Mouse (Mus musculus) splenic B cell, adult 2 months (primary cell): ENCODE results near the gene Mthfd1l.

ENCODE experiments used
- DNase-seq: peaks from one replicate; pipeline ENCODE4 v3.0.0-alpha.2; 2011; ENCODE audit warnings: low read depth, low spot score
- H3K27me3 ChIP-seq: 2 replicates; pipeline ENCODE4 v1.6.1; 2012; ENCODE audit warnings: mild to moderate bottlenecking, low read length, moderate library complexity, mixed read lengths; ENCODE audit not compliant: control insufficient read depth, poor library complexity, insufficient read depth, severe bottlenecking
- H3K36me3 ChIP-seq: 2 replicates; pipeline ENCODE4 v1.6.1; 2012; ENCODE audit warnings: mild to moderate bottlenecking, low read length, moderate library complexity, mixed read lengths; ENCODE audit not compliant: control insufficient read depth, poor library complexity, insufficient read depth, severe bottlenecking

The Mthfd1l gene

DNA sequence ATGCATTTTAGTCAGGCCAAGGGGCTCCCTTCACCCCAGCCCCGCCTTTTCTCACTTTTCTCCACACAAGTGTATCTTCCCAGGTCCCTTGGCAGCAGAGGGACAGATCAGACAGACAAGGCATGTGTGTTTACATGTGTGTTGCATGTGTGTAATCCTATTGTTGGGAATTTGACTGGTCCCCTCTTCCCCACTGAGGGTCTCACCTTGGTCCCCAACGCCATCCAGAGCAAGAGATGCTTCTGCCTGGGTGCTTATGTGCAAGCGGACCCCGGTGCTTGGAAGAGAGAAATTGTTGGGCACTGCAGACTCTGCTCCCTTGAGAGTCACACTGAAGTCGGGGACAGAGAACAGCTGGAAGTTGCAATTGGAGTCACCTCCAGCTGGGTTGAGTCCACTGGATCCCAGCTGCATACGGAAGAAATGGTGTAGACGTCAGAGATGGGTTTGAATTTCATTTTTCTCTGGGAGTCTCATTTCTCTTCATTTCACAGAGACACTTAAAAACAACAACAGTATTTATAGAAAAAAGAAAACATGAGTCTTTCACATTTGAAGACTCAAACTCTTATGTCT, 25.0 kb downstream of the Mthfd1l start:
- no peak for DNase-seq
- H3K27me3 ChIP-seq: no peaks in the 10 kb centered on the region
- peaks cover 3% of the 10 kb centered on the region; the same call in 1 of the 2 replicates for H3K36me3 ChIP-seq

DNA sequence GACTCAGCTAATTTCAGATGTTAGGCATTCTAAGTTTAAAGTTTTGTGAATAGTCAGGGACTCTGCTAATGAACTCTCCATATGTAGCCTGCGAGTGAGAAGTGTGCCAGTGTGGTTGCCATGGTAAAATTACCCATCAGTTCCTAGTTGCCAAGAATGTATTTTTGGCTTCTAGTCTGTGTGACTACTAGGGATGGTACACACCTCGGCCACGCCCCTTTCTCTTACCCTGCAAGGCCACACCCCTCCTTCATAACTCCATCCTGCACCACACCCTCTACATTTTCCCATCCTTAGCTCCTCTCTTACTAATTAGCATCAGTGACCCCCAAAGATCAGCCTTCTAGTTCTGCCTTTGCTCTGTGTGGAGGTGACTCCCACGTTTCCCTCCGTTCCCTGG, 29.8 kb downstream of the Mthfd1l start:
- Histone ChIP-seq H3K36me3 (peaks cover under 1% of the 10 kb centered on the region; the same call in 1 of the 2 replicates), H3K27me3 (no peaks in the 10 kb centered on the region)
- no peak for DNase-seq

DNA sequence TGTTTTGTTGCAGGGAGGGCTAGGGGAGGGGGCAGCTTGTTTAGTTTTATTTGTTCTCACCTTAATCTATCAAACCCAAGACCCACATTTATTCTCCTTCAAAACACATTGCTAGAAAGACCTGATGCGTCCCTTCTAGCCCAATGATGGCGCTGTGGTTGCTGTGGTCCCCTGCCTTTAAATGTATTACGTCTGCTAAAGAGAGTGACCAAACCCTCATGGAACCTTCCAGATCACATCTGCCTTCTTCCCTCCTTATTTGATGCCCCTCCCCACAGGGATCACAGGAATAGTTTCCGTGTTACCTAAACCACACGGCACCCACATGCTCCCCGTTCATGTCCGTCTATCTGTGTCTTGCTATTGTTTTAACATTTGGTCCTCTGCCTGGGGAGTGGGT, 32.3 kb downstream of the Mthfd1l start:
- H3K27me3 ChIP-seq: no peaks in the 10 kb centered on the region
- no peaks in the 10 kb centered on the region; the same call in 1 of the 2 replicates for H3K36me3 ChIP-seq
- no peak for DNase-seq

GRCm38 (mm10) chr10:4006296-4007015, 33.5 kb downstream of the Mthfd1l start:
- Histone ChIP-seq H3K27me3 (no peaks in the 10 kb centered on the region), H3K36me3 (no peaks in the 10 kb centered on the region; the same call in 1 of the 2 replicates)
- no peak for DNase-seq

DNA sequence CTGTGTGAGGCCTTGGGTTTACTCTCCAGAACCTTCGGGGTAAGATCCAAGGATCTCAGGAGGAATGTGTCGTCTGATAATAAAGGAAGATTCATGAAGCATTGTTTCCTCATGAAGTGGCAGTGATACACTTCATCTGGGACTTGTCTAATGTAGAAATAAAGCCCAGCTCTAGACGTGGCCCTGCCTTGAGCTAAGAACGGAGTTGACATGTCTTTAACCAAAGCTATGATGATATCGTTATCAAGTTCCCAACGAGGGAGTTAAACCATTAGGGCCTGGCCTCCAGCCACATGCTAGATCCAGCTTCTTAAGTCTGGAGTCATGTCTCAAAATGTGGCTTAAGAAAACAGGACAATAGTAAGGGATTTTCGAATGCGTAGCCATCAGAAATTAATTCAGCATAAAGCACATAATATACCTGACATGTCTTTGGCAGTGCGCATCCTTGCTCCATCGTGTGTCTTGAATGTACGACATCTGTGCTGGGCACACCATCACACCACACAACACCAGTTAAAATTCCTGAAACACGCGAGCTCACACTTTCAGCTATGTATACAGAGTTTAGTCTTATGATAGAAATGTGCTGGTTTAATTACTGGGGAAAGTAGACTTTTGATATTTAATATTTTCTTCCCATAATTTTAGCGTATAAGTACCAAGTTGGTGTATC, 49.8 kb downstream of the Mthfd1l start:
- DNase-seq: no peak
- Histone ChIP-seq H3K27me3 (no peaks in the 10 kb centered on the region), H3K36me3 (0 out of 2 replicates have a peak, but pooled peaks cover 2% of the 10 kb centered on the region)

GRCm38 (mm10) chr10:4026616-4027015, 53.7 kb downstream of the Mthfd1l start:
- no peak for DNase-seq
- H3K36me3 ChIP-seq: peaks cover 6% of the 10 kb centered on the region; the same call in 1 of the 2 replicates
- no peaks in the 10 kb centered on the region for H3K27me3 ChIP-seq

- no peaks in the 10 kb centered on the region for H3K27me3 ChIP-seq
- DNase-seq: no peak
- H3K36me3 ChIP-seq: peaks cover 6% of the 10 kb centered on the region; the same call in 1 of the 2 replicates
These were observed 54.5 kb downstream of the Mthfd1l start for GRCm38 (mm10) chr10:4027466-4027865.

DNA sequence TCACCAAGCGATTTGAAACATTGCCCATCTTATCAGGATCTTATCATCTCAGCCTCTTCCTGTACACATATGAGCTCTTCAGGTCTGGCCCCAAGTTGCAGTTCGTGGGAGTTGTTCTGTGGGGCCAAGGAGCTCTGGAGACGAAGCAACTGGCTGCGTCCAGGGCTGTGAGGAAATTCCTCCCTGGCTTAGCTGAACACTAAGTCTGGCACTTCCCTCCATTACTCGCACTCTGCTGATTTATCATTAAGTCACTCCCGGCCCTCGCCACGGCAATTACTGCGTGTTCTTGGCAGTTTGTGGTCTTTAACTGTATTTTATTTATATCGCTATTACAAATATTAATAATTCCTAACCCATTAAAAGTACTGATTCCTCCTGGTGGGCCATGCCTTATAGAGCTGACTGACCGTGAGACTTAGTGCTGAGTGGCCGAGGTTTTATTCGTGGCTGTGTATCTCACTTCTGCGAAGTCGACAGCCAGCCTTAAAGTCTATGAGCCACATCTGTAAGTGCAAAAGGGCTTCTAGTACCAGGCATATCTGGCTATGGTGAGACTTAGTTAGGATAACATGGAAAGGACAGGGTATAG, 56.0 kb downstream of the Mthfd1l start:
- DNase-seq: no peak

GRCm38 (mm10) chr10:4033761-4034160, 60.8 kb downstream of the Mthfd1l start:
- no peaks in the 10 kb centered on the region for H3K27me3 ChIP-seq
- DNase-seq: no peak
- H3K36me3 ChIP-seq: peaks cover 7% of the 10 kb centered on the region; the same call in 1 of the 2 replicates

More for the DNA sequence above, 56.0 kb downstream of the Mthfd1l start:
- peaks cover 6% of the 10 kb centered on the region; the same call in 1 of the 2 replicates for H3K36me3 ChIP-seq
- H3K27me3 ChIP-seq: no peaks in the 10 kb centered on the region

DNA sequence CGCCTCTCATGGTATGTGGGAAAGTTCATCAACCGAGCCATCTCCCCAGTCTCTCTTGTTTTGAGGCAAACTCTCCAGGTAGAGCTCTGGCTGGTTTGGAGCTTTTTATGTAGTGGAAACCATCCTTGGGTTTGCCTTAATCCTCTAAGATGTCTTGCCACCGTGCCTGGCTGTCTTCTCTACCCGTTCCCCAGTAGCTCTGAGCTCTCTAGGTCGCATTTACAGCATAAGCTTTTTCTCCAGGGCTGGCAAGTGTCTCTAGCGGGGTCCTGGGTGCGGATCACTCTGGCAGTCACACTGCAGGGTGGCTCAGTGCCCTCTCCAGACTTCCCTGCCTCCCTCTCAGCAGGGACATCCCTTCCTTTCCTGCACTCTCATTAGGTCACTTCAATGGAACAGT, 63.6 kb downstream of the Mthfd1l start:
- no peak for DNase-seq
- H3K27me3 ChIP-seq: no peaks in the 10 kb centered on the region

GRCm38 (mm10) chr10:4037066-4037465, 64.1 kb downstream of the Mthfd1l start:
- no peak for DNase-seq
- no peaks in the 10 kb centered on the region for H3K27me3 ChIP-seq
- peaks cover 3% of the 10 kb centered on the region; the same call in 1 of the 2 replicates for H3K36me3 ChIP-seq

More for the DNA sequence above, 63.6 kb downstream of the Mthfd1l start:
- H3K36me3 ChIP-seq: peaks cover 3% of the 10 kb centered on the region; the same call in 1 of the 2 replicates

- H3K27me3 ChIP-seq: no peaks in the 10 kb centered on the region
- no peak for DNase-seq
- H3K36me3 ChIP-seq: peaks cover 9% of the 10 kb centered on the region
These were observed 65.7 kb downstream of the Mthfd1l start for GRCm38 (mm10) chr10:4038576-4038975.

- H3K27me3 ChIP-seq: no peaks in the 10 kb centered on the region
- peaks cover 6% of the 10 kb centered on the region for H3K36me3 ChIP-seq
- peak; percentile 58 for DNase-seq
These were observed 68.8 kb downstream of the Mthfd1l start for GRCm38 (mm10) chr10:4041691-4042090.

DNA sequence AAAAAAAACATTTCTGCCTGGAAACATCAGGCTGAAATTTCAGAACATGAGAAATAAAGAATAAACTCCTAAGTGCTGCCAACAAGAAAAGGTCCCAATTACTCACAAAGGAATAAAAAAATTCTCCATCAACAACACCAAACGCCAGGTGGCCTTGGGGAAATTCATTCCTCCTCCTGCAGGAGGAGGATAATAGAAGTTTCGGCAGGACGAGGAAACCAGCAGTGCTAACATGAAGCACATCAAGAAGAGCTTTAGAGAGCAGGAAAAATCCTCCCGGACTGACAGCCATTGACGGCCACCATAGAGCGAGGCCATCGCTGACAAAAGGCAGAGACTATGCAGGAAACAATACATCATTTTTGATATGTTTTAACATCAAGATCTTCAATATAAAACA, 71.5 kb downstream of the Mthfd1l start:
- H3K27me3 ChIP-seq: no peaks in the 10 kb centered on the region
- no peak for DNase-seq

DNA sequence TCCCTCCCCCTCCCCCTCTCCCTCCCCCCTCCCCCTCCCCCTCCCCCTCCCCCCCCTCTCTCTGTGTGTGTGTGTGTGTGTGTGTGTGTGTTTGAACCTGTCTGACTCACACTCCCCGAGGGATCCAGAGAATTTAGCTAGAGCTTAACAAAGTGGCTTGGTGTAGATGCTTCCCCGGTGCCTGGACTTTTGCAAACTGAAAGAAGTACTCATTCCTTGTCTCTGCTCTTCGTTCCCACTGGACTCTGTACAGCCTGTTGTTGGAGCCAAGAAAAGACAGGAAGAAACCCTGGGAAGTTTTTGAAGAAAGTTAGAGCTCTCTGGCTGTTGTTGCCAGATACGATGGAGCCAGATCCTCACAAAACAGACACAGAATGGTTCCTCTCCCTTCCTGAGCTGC, 73.6 kb downstream of the Mthfd1l start:
- DNase-seq: no peak
- no peaks in the 10 kb centered on the region for H3K27me3 ChIP-seq
- peaks cover 12% of the 10 kb centered on the region for H3K36me3 ChIP-seq

More for the DNA sequence above, 71.5 kb downstream of the Mthfd1l start:
- peaks cover 10% of the 10 kb centered on the region for H3K36me3 ChIP-seq
